Mouse (Mus musculus): ENCODE measurements at regions not wholly inside any gene's neighbourhood (a gene's known extent, or its start where the extent isn't known, plus 50 kb on each side); places are given as distances from the start of the nearest gene placed in this dataset.

- H3K4me1 ChIP-seq (ENCODE audit: control insufficient read depth in 1 of 2, insufficient read depth in 2 of 2), result peaks cover 0 to 7% of the 10 kb centered on the region in 2 experiments; a peak in 2 of 4 replicates
- DNase-seq (ENCODE audit: extremely low read depth), result no peak
- no peaks in the 10 kb centered on the region for H3K9me3 ChIP-seq (replicated peaks; ENCODE audit: low read length)
- no peaks in the 10 kb centered on the region for H3K36me3 ChIP-seq (replicated peaks in 1 of 2; ENCODE audit: control insufficient read depth in 1 of 2, insufficient read depth in 1 of 2, low read length in 1 of 2)
- no peak overlapping the region for H3K9ac ChIP-seq (ENCODE audit: insufficient read depth, low read depth)
- no peak overlapping the region for H3K4me2 ChIP-seq (ENCODE audit: insufficient read depth, low read depth, poor library complexity, severe bottlenecking)
- H3K79me2 ChIP-seq (replicated peaks; ENCODE audit: control insufficient read depth, extremely low read depth, insufficient read depth, poor library complexity, severe bottlenecking), result no peaks in the 10 kb centered on the region
- in situ Hi-C loops (cut with MboI; ENCODE audit: low pct_ligation_motif_present, low pct_unique_long_range_greater_than_20kb, low sequenced_read_pairs), result no loop called here
- no peak overlapping the region for H3K4me3 ChIP-seq (replicated peaks in 1 of 3; ENCODE audit: low read depth in 2 of 3, low read length in 2 of 3, poor library complexity in 1 of 3)
- H3K27me3 ChIP-seq (replicated peaks), result peaks cover 28% of the 10 kb centered on the region
- dilution Hi-C loops (cut with MboI; ENCODE audit: extremely low pct_ligation_motif_present, extremely low pct_unique_long_range_greater_than_20kb, low sequenced_read_pairs), result no loop called here
- TF ChIP-seq ZC3H11A (IDR thresholded peaks at IDR 0.05; ENCODE audit: low read depth, low read length), result no peak
- no peak for TF ChIP-seq IRF4 (IDR thresholded peaks at IDR 0.05; ENCODE audit: low read depth, low read length)
- peak; percentile 32; the same call in 1 of the 2 replicates for TF ChIP-seq CHD2 (IDR thresholded peaks at IDR 0.05; ENCODE audit: low read length)
- no peak for TF ChIP-seq TBP (conservative IDR thresholded peaks at IDR 0.05; ENCODE audit: low read depth, low read length)
- TF ChIP-seq MAZ (IDR thresholded peaks at IDR 0.05; ENCODE audit: low read depth, low read length), result no peak
- no peak for TF ChIP-seq MAX (IDR thresholded peaks at IDR 0.05; ENCODE audit: low read length)
- no peak for TF ChIP-seq POLR2AphosphoS2 (IDR thresholded peaks at IDR 0.05; ENCODE audit: low read depth, low read length)
- TF ChIP-seq USF1 (IDR thresholded peaks at IDR 0.05; ENCODE audit: low read depth, low read length), result no peak
- peak in 1 of 2 experiments; percentile 50; a peak in 2 of 4 replicates for TF ChIP-seq CTCF (conservative IDR thresholded peaks at IDR 0.05 in 1 of 2, IDR thresholded peaks at IDR 0.05 in 1 of 2; ENCODE audit: low read depth in 2 of 2, low read length in 2 of 2)
- no peak overlapping the region for H3K27ac ChIP-seq (ENCODE audit: insufficient read depth, low read depth)
Measured at GRCm38 (mm10) chr2:28289860-28290471, 97.2 kb downstream of the Olfm1 start.

DNA sequence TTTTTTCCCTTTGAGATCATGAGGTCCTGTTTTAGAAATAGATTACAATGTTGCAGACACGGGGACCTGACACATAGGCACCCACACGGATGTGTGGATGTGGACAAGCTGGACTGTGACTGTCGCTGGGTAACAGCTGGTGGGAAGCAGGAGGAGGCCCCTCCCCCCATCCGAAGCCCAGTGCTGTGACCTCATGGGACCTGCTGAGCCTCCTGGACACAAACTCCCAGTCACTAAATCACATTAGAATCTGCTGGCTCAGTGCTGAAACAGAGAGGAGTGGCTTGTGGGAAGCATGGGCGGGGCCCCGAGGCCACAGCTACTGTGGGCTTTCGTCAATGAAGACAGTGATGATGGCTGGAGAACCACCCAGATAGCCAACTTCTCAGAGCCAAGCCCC, 101.7 kb downstream of the Olfm1 start:
- dilution Hi-C loops (cut with MboI; ENCODE audit: extremely low pct_ligation_motif_present, extremely low pct_unique_long_range_greater_than_20kb, low sequenced_read_pairs), result no loop called here
- Histone ChIP-seq H3K9ac (ENCODE audit: insufficient read depth, low read depth) (no peak overlapping the region), H3K36me3 (replicated peaks in 1 of 2; ENCODE audit: control insufficient read depth in 1 of 2, insufficient read depth in 1 of 2, low read length in 1 of 2) (no peaks in the 10 kb centered on the region), H3K4me3 (replicated peaks in 1 of 3; ENCODE audit: low read depth in 2 of 3, low read length in 2 of 3, poor library complexity in 1 of 3) (no peak overlapping the region), H3K79me2 (replicated peaks; ENCODE audit: control insufficient read depth, extremely low read depth, insufficient read depth, poor library complexity, severe bottlenecking) (no peaks in the 10 kb centered on the region), H3K9me3 (replicated peaks; ENCODE audit: low read length) (no peaks in the 10 kb centered on the region), H3K4me2 (ENCODE audit: insufficient read depth, low read depth, poor library complexity, severe bottlenecking) (no peak overlapping the region), H3K4me1 (ENCODE audit: control insufficient read depth in 1 of 2, insufficient read depth in 2 of 2) (peaks cover 4 to 20% of the 10 kb centered on the region in 2 experiments), H3K27ac (ENCODE audit: insufficient read depth, low read depth) (no peak overlapping the region), H3K27me3 (replicated peaks) (peaks cover 44% of the 10 kb centered on the region)
- no peak for DNase-seq (ENCODE audit: extremely low read depth)
- in situ Hi-C loops (cut with MboI; ENCODE audit: low pct_ligation_motif_present, low pct_unique_long_range_greater_than_20kb, low sequenced_read_pairs), result no loop called here
- TF ChIP-seq E2F4 (IDR thresholded peaks at IDR 0.05; ENCODE audit: insufficient replicate concordance, low read depth, low read length) (no peak), POLR2AphosphoS2 (IDR thresholded peaks at IDR 0.05; ENCODE audit: low read depth, low read length) (no peak), CTCF (conservative IDR thresholded peaks at IDR 0.05 in 1 of 2, IDR thresholded peaks at IDR 0.05 in 1 of 2; ENCODE audit: low read depth in 2 of 2, low read length in 2 of 2) (no peak), POLR2A (IDR thresholded peaks at IDR 0.05; ENCODE audit: low read depth, low read length) (no peak), JUN (IDR thresholded peaks at IDR 0.05; ENCODE audit: insufficient read depth, low read depth, low read length) (no peak), NELFE (IDR thresholded peaks at IDR 0.05; ENCODE audit: low read depth, low read length) (no peak), JUND (conservative IDR thresholded peaks at IDR 0.05; ENCODE audit: low read depth, low read length) (no peak), KAT2A (IDR thresholded peaks at IDR 0.05; ENCODE audit: insufficient replicate concordance, low read length) (no peak), MYC (IDR thresholded peaks at IDR 0.05; ENCODE audit: low read depth, low read length) (no peak), EP300 (IDR thresholded peaks at IDR 0.05; ENCODE audit: low read length) (no peak), PAX5 (IDR thresholded peaks at IDR 0.05; ENCODE audit: low read length) (no peak), ZMIZ1 (IDR thresholded peaks at IDR 0.05; ENCODE audit: low read depth, low read length) (no peak), NRF1 (IDR thresholded peaks at IDR 0.05; ENCODE audit: low read depth, low read length) (no peak)
